Mouse (Mus musculus): ENCODE results near the gene Ppox. TPM values are rescaled to one million over a fixed set of nuclear protein-coding genes. Genes with fewer than 3 reads are reported as not detected.
A peak's percentile ranks its signal among the peaks of the same experiment; 100 is the strongest.

Ppox gene
- polyA plus RNA-seq, 1 experiment from 2014 or later = 59.9 TPM

GRCm38 (mm10) chr1:171235791-171236190 lies 45.2 kb downstream of the Ppox start:
- peaks cover 26% of the 10 kb centered on the region for H3K36me3 ChIP-seq (ENCODE audit: control insufficient read depth, insufficient read depth, low read length)
- peaks cover 8% of the 10 kb centered on the region; the same call in 1 of the 2 replicates for H3K4me1 ChIP-seq (ENCODE audit: control insufficient read depth, insufficient read depth, low read length)
- no peak for ATAC-seq (replicated peaks; ENCODE audit: insufficient number of reproducible peaks, low FRiP score, low TSS enrichment)
- no peaks in the 10 kb centered on the region for H3K27me3 ChIP-seq (ENCODE audit: control insufficient read depth, insufficient read depth, low read length)
- H3K27ac ChIP-seq (ENCODE audit: low read depth, low read length) = no peak overlapping the region
- no peaks in the 10 kb centered on the region for H3K9me3 ChIP-seq (replicated peaks; ENCODE audit: control insufficient read depth, low read length)
- no peak overlapping the region for H3K4me2 ChIP-seq
- no peak overlapping the region for H3K4me3 ChIP-seq (ENCODE audit: low read depth, low read length)
- no peak overlapping the region for H3K9ac ChIP-seq (ENCODE audit: low read depth, low read length)
- 71% methylated on average over 4 of the region's 4 CpGs for WGBS (ENCODE audit: insufficient replicate concordance)

GRCm38 (mm10) chr1:171234538-171234937 lies 46.4 kb downstream of the Ppox start:
- no peaks in the 10 kb centered on the region for H3K27me3 ChIP-seq (ENCODE audit: control insufficient read depth, insufficient read depth, low read length)
- peaks cover 26% of the 10 kb centered on the region for H3K36me3 ChIP-seq (ENCODE audit: control insufficient read depth, insufficient read depth, low read length)
- ATAC-seq (replicated peaks; ENCODE audit: insufficient number of reproducible peaks, low FRiP score, low TSS enrichment) = no peak
- H3K9me3 ChIP-seq (replicated peaks; ENCODE audit: control insufficient read depth, low read length) = no peaks in the 10 kb centered on the region
- no peak overlapping the region for H3K27ac ChIP-seq (ENCODE audit: low read depth, low read length)
- no peak overlapping the region for H3K4me3 ChIP-seq (ENCODE audit: low read depth, low read length)
- H3K9ac ChIP-seq (ENCODE audit: low read depth, low read length) = no peak overlapping the region
- H3K4me1 ChIP-seq (ENCODE audit: control insufficient read depth, insufficient read depth, low read length) = peaks cover 8% of the 10 kb centered on the region; the same call in 1 of the 2 replicates
- no peak overlapping the region for H3K4me2 ChIP-seq
- 90% methylated on average over 4 of the region's 4 CpGs for WGBS (ENCODE audit: insufficient replicate concordance)

GRCm38 (mm10) chr1:171234126-171234525 lies 46.9 kb downstream of the Ppox start, which contains the start of gene Fcer1g:
Fcer1g (minus strand) TSS chr1:171234365.
- Histone ChIP-seq H3K4me1 (ENCODE audit: control insufficient read depth, insufficient read depth, low read length) (peaks cover 8% of the 10 kb centered on the region; the same call in 1 of the 2 replicates), H3K36me3 (ENCODE audit: control insufficient read depth, insufficient read depth, low read length) (peaks cover 23% of the 10 kb centered on the region), H3K4me2 (no peak within 1 kb of the TSS), H3K4me3 (ENCODE audit: low read depth, low read length) (no peak within 1 kb of the TSS), H3K9me3 (replicated peaks; ENCODE audit: control insufficient read depth, low read length) (no peaks in the 10 kb centered on the region), H3K9ac (ENCODE audit: low read depth, low read length) (no peak within 1 kb of the TSS), H3K27ac (ENCODE audit: low read depth, low read length) (0 out of 2 replicates have a peak within 1 kb of the TSS, but pooled peaks have one; percentile 22), H3K27me3 (ENCODE audit: control insufficient read depth, insufficient read depth, low read length) (no peaks in the 10 kb centered on the region)
- 88% methylated on average over 14 of the region's 14 CpGs for WGBS (ENCODE audit: insufficient replicate concordance)
- ATAC-seq (replicated peaks; ENCODE audit: insufficient number of reproducible peaks, low FRiP score, low TSS enrichment) = no peak

- H3K36me3 ChIP-seq (ENCODE audit: control insufficient read depth, insufficient read depth, low read length) = peaks cover 16% of the 10 kb centered on the region
- H3K9me3 ChIP-seq (replicated peaks; ENCODE audit: control insufficient read depth, low read length) = no peaks in the 10 kb centered on the region
- H3K27me3 ChIP-seq (ENCODE audit: control insufficient read depth, insufficient read depth, low read length) = no peaks in the 10 kb centered on the region
- H3K27ac ChIP-seq (ENCODE audit: low read depth, low read length) = 0 out of 2 replicates have a peak overlapping the region, but pooled peaks have one; percentile 22
- WGBS (ENCODE audit: insufficient replicate concordance) = 50% methylated on average over 12 of the region's 12 CpGs
- no peak overlapping the region for H3K9ac ChIP-seq (ENCODE audit: low read depth, low read length)
- ATAC-seq (replicated peaks; ENCODE audit: insufficient number of reproducible peaks, low FRiP score, low TSS enrichment) = no peak
- H3K4me1 ChIP-seq (ENCODE audit: control insufficient read depth, insufficient read depth, low read length) = peaks cover 8% of the 10 kb centered on the region; the same call in 1 of the 2 replicates
- H3K4me3 ChIP-seq (ENCODE audit: low read depth, low read length) = no peak overlapping the region
- H3K4me2 ChIP-seq = no peak overlapping the region
Observed at GRCm38 (mm10) chr1:171232800-171233730, 47.9 kb downstream of the Ppox start.

- Histone ChIP-seq H3K4me1 (ENCODE audit: control insufficient read depth, insufficient read depth, low read length) (peaks cover 8% of the 10 kb centered on the region; the same call in 1 of the 2 replicates), H3K27me3 (ENCODE audit: control insufficient read depth, insufficient read depth, low read length) (no peaks in the 10 kb centered on the region), H3K4me3 (ENCODE audit: low read depth, low read length) (no peak overlapping the region), H3K9me3 (replicated peaks; ENCODE audit: control insufficient read depth, low read length) (no peaks in the 10 kb centered on the region), H3K4me2 (no peak overlapping the region), H3K36me3 (ENCODE audit: control insufficient read depth, insufficient read depth, low read length) (peaks cover 14% of the 10 kb centered on the region), H3K27ac (ENCODE audit: low read depth, low read length) (no peak overlapping the region), H3K9ac (ENCODE audit: low read depth, low read length) (no peak overlapping the region)
- WGBS (ENCODE audit: insufficient replicate concordance) = 83% methylated on average over 5 of the region's 5 CpGs
- no peak for ATAC-seq (replicated peaks; ENCODE audit: insufficient number of reproducible peaks, low FRiP score, low TSS enrichment)
Observed at GRCm38 (mm10) chr1:171232348-171232747, 48.6 kb downstream of the Ppox start.

- 71% methylated on average over 4 of the region's 4 CpGs for WGBS (ENCODE audit: insufficient replicate concordance)
- Histone ChIP-seq H3K4me2 (no peak overlapping the region), H3K4me1 (ENCODE audit: control insufficient read depth, insufficient read depth, low read length) (peaks cover 8% of the 10 kb centered on the region; the same call in 1 of the 2 replicates), H3K9me3 (replicated peaks; ENCODE audit: control insufficient read depth, low read length) (no peaks in the 10 kb centered on the region), H3K36me3 (ENCODE audit: control insufficient read depth, insufficient read depth, low read length) (peaks cover 14% of the 10 kb centered on the region), H3K27me3 (ENCODE audit: control insufficient read depth, insufficient read depth, low read length) (no peaks in the 10 kb centered on the region), H3K9ac (ENCODE audit: low read depth, low read length) (no peak overlapping the region), H3K27ac (ENCODE audit: low read depth, low read length) (no peak overlapping the region), H3K4me3 (ENCODE audit: low read depth, low read length) (no peak overlapping the region)
- no peak for ATAC-seq (replicated peaks; ENCODE audit: insufficient number of reproducible peaks, low FRiP score, low TSS enrichment)
Observed at GRCm38 (mm10) chr1:171231844-171232243, 49.1 kb downstream of the Ppox start.

- Histone ChIP-seq H3K9me3 (replicated peaks; ENCODE audit: control insufficient read depth, low read length) (no peaks in the 10 kb centered on the region), H3K27ac (ENCODE audit: low read depth, low read length) (no peak overlapping the region), H3K36me3 (ENCODE audit: control insufficient read depth, insufficient read depth, low read length) (peaks cover 8% of the 10 kb centered on the region; the same call in 1 of the 2 replicates), H3K4me3 (ENCODE audit: low read depth, low read length) (no peak overlapping the region), H3K9ac (ENCODE audit: low read depth, low read length) (no peak overlapping the region), H3K4me2 (no peak overlapping the region), H3K4me1 (ENCODE audit: control insufficient read depth, insufficient read depth, low read length) (peaks cover 8% of the 10 kb centered on the region; the same call in 1 of the 2 replicates), H3K27me3 (ENCODE audit: control insufficient read depth, insufficient read depth, low read length) (no peaks in the 10 kb centered on the region)
- no peak for ATAC-seq (replicated peaks; ENCODE audit: insufficient number of reproducible peaks, low FRiP score, low TSS enrichment)
- 72% methylated on average over 3 of the region's 3 CpGs for WGBS (ENCODE audit: insufficient replicate concordance)
Observed at GRCm38 (mm10) chr1:171230215-171230614, 50.8 kb downstream of the Ppox start.

GRCm38 (mm10) chr1:171229750-171230149 lies 51.2 kb downstream of the Ppox start:
- H3K9me3 ChIP-seq (replicated peaks; ENCODE audit: control insufficient read depth, low read length) = no peaks in the 10 kb centered on the region
- H3K27ac ChIP-seq (ENCODE audit: low read depth, low read length) = no peak overlapping the region
- H3K27me3 ChIP-seq (ENCODE audit: control insufficient read depth, insufficient read depth, low read length) = no peaks in the 10 kb centered on the region
- no peak overlapping the region for H3K4me3 ChIP-seq (ENCODE audit: low read depth, low read length)
- H3K36me3 ChIP-seq (ENCODE audit: control insufficient read depth, insufficient read depth, low read length) = peaks cover 3% of the 10 kb centered on the region; the same call in 1 of the 2 replicates
- ATAC-seq (replicated peaks; ENCODE audit: insufficient number of reproducible peaks, low FRiP score, low TSS enrichment) = no peak
- H3K9ac ChIP-seq (ENCODE audit: low read depth, low read length) = no peak overlapping the region
- WGBS (ENCODE audit: insufficient replicate concordance) = 57% methylated on average over 6 of the region's 6 CpGs
- peaks cover 8% of the 10 kb centered on the region; the same call in 1 of the 2 replicates for H3K4me1 ChIP-seq (ENCODE audit: control insufficient read depth, insufficient read depth, low read length)
- no peak overlapping the region for H3K4me2 ChIP-seq

Measured in heart, embryonic 11.5 days (tissue).